Mouse (Mus musculus) MEL (cell line): Measurements from ENCODE around the gene Trpm3. TPM values are rescaled to one million over a fixed set of nuclear protein-coding genes. Genes with fewer than 3 reads are reported as not detected.

Experiments used
- DNase-seq: peaks from one replicate; pipeline ENCODE4 v3.0.0; 2011; ENCODE audit warnings: low read depth, low spot score
- H3K27ac ChIP-seq: 2 replicates; pipeline ENCODE4 v1.5.1; 2012; ENCODE audit warnings: low read depth, mild to moderate bottlenecking, control low read depth, low read length, moderate library complexity; ENCODE audit not compliant: control insufficient read depth
- H3K27me3 ChIP-seq, 2 experiments: fragments of 150-350 bp in 1 of 2; sonication (generic) in 1 of 2; 2 replicates each; pipeline ENCODE4 v1.6.1; 2012; ENCODE audit warnings: low read length in 2 of 2, mild to moderate bottlenecking in 2 of 2, improper control_type of control experiment in 1 of 2, moderate library complexity in 1 of 2; ENCODE audit not compliant: insufficient read depth in 2 of 2, control insufficient read depth in 1 of 2
- H3K36me3 ChIP-seq, 2 experiments: 2 replicates each; pipeline ENCODE4 v1.6.1; 2012 to 2014; ENCODE audit warnings: low read length in 2 of 2, improper control_type of control experiment in 1 of 2, inconsistent platforms in 1 of 2, mild to moderate bottlenecking in 1 of 2; ENCODE audit not compliant: insufficient read depth in 2 of 2, control insufficient read depth in 1 of 2
- H3K4me1 ChIP-seq, 2 experiments: fragments of 150-350 bp in 1 of 2; sonication (generic) in 1 of 2; 2 replicates each; pipeline ENCODE4 v1.6.1; 2012; ENCODE audit warnings: low read length in 2 of 2, improper control_type of control experiment in 1 of 2, mild to moderate bottlenecking in 1 of 2; ENCODE audit not compliant: insufficient read depth in 2 of 2, control insufficient read depth in 1 of 2
- H3K4me3 ChIP-seq, 2 experiments: fragments of 150-350 bp in 1 of 2; sonication (generic) in 1 of 2; 2 replicates each; pipeline ENCODE4 v1.5.1; 2012; ENCODE audit warnings: low read depth in 2 of 2, low read length in 2 of 2, mild to moderate bottlenecking in 2 of 2, moderate library complexity in 2 of 2, control low read depth in 1 of 2, improper control_type of control experiment in 1 of 2; ENCODE audit not compliant: control insufficient read depth in 1 of 2, insufficient read depth in 1 of 2
- H3K79me2 ChIP-seq: 2 replicates; pipeline ENCODE4 v1.6.1; 2012; ENCODE audit warnings: mild to moderate bottlenecking, low read length, moderate library complexity; ENCODE audit not compliant: control insufficient read depth, poor library complexity, insufficient read depth
- H3K9ac ChIP-seq: 2 replicates; pipeline ENCODE4 v1.6.1; 2012; ENCODE audit warnings: low read depth, mild to moderate bottlenecking, control low read depth, low read length, moderate library complexity; ENCODE audit not compliant: control insufficient read depth, poor library complexity, severe bottlenecking
- H3K9me3 ChIP-seq: fragments of 150-350 bp; sonication (generic); replicated peaks from 2 replicates; pipeline ENCODE4 v1.6.1; 2012; ENCODE audit warnings: mild to moderate bottlenecking, low read length, improper control_type of control experiment, moderate library complexity; ENCODE audit not compliant: insufficient read depth
- BHLHE40 ChIP-seq: IDR thresholded peaks from 2 replicates; pipeline ENCODE4 v1.6.1; 2012; ENCODE audit warnings: low read depth, mild to moderate bottlenecking, inconsistent platforms, low read length, improper control_type of control experiment, borderline replicate concordance
- CTCF ChIP-seq, 3 experiments: IDR thresholded peaks in 2 of 3; conservative IDR thresholded peaks in 1 of 3; 2 replicates each; pipeline ENCODE4 v1.5.1; 2011 to 2012; ENCODE audit warnings: low read length in 3 of 3, low read depth in 2 of 3, mild to moderate bottlenecking in 2 of 3, improper control_type of control experiment in 1 of 3, inconsistent platforms in 1 of 3, mixed read lengths in 1 of 3, moderate library complexity in 1 of 3; ENCODE audit not compliant: control insufficient read depth in 1 of 3, insufficient read depth in 1 of 3, poor library complexity in 1 of 3, severe bottlenecking in 1 of 3
- E2F4 ChIP-seq: IDR thresholded peaks from 2 replicates; pipeline ENCODE4 v1.6.1; 2011; ENCODE audit warnings: low read depth, low read length, improper control_type of control experiment, borderline replicate concordance
- ELF1 ChIP-seq: IDR thresholded peaks from 2 replicates; pipeline ENCODE4 v1.6.1; 2014; ENCODE audit warnings: low read depth, mild to moderate bottlenecking, inconsistent platforms, low read length, improper control_type of control experiment, moderate library complexity
- ETS1 ChIP-seq: IDR thresholded peaks from 2 replicates; pipeline ENCODE4 v1.6.1; 2012; ENCODE audit warnings: low read depth, mild to moderate bottlenecking, inconsistent platforms, low read length, improper control_type of control experiment, moderate library complexity
- HCFC1 ChIP-seq: IDR thresholded peaks from 2 replicates; pipeline ENCODE4 v1.6.1; 2012; ENCODE audit warnings: low read depth, mild to moderate bottlenecking, inconsistent platforms, low read length, improper control_type of control experiment, moderate library complexity
- KAT2A ChIP-seq: conservative IDR thresholded peaks from 2 replicates; pipeline ENCODE4 v1.6.1; 2012; ENCODE audit warnings: low read depth, low read length, improper control_type of control experiment, inconsistent platforms
- MAX ChIP-seq: IDR thresholded peaks from 2 replicates; pipeline ENCODE4 v1.6.1; 2011; ENCODE audit warnings: low read length, improper control_type of control experiment
- MEF2A ChIP-seq: IDR thresholded peaks from 2 replicates; pipeline ENCODE4 v1.6.1; 2014; ENCODE audit warnings: low read depth, mild to moderate bottlenecking, inconsistent platforms, low read length, improper control_type of control experiment; ENCODE audit not compliant: poor library complexity, insufficient replicate concordance, severe bottlenecking; ENCODE audit errors: extremely low read depth
- MXI1 ChIP-seq: IDR thresholded peaks from 2 replicates; pipeline ENCODE4 v1.6.1; 2011; ENCODE audit warnings: mild to moderate bottlenecking, low read depth, low read length, improper control_type of control experiment
- MYB ChIP-seq: IDR thresholded peaks from 2 replicates; pipeline ENCODE4 v1.6.1; 2011; ENCODE audit warnings: mild to moderate bottlenecking, low read depth, low read length, improper control_type of control experiment
- NRF1 ChIP-seq: IDR thresholded peaks from 2 replicates; pipeline ENCODE4 v1.6.1; 2014; ENCODE audit warnings: low read depth, mild to moderate bottlenecking, inconsistent platforms, low read length, improper control_type of control experiment, moderate library complexity; ENCODE audit not compliant: poor library complexity, insufficient read depth, severe bottlenecking
- POLR2AphosphoS2 ChIP-seq: IDR thresholded peaks from 2 replicates; pipeline ENCODE4 v1.6.1; 2011; ENCODE audit warnings: low read length, improper control_type of control experiment
- POLR2AphosphoS5 ChIP-seq: IDR thresholded peaks from 2 replicates; pipeline ENCODE4 v1.6.1; 2012; ENCODE audit warnings: low read depth, borderline replicate concordance, mild to moderate bottlenecking, inconsistent platforms, low read length, moderate library complexity, mixed read lengths
- RCOR1 ChIP-seq: IDR thresholded peaks from 2 replicates; pipeline ENCODE4 v1.6.1; 2012; ENCODE audit warnings: low read depth, mild to moderate bottlenecking, inconsistent platforms, low read length, improper control_type of control experiment
- SMC3 ChIP-seq: IDR thresholded peaks from 2 replicates; pipeline ENCODE4 v1.6.1; 2011; ENCODE audit warnings: low read depth, low read length, improper control_type of control experiment
- TCF12 ChIP-seq: IDR thresholded peaks from 2 replicates; pipeline ENCODE4 v1.6.1; 2014; ENCODE audit warnings: low read depth, mild to moderate bottlenecking, inconsistent platforms, low read length, improper control_type of control experiment, moderate library complexity
- USF1 ChIP-seq: IDR thresholded peaks from 2 replicates; pipeline ENCODE4 v1.6.1; 2014; ENCODE audit warnings: low read depth, mild to moderate bottlenecking, inconsistent platforms, low read length, improper control_type of control experiment, moderate library complexity
- ZKSCAN1 ChIP-seq: IDR thresholded peaks from 2 replicates; pipeline ENCODE4 v1.6.1; 2012; ENCODE audit warnings: low read depth, mild to moderate bottlenecking, inconsistent platforms, low read length, improper control_type of control experiment, moderate library complexity
- ZMIZ1 ChIP-seq: IDR thresholded peaks from 2 replicates; pipeline ENCODE4 v1.6.1; 2012; ENCODE audit warnings: low read depth, mild to moderate bottlenecking, inconsistent platforms, low read length, improper control_type of control experiment, moderate library complexity
- ZNF384 ChIP-seq: IDR thresholded peaks from 2 replicates; pipeline ENCODE4 v1.6.1; 2012; ENCODE audit warnings: low read depth, mild to moderate bottlenecking, inconsistent platforms, low read length, improper control_type of control experiment
- polyA plus RNA-seq, 2 experiments: library from polyadenylated mRNA; stranded (reverse) in 1 of 2; unstranded in 1 of 2; fragments of >175 nt in 1 of 2; fragments of >200 nt in 1 of 2; gene quantifications; 2 replicates each; pipeline versions ENCODE4 v1.2.1 to v1.2.4; 2012; ENCODE audit warnings: low replicate concordance in 2 of 2, low read depth in 1 of 2; ENCODE audit not compliant: insufficient read length in 2 of 2, insufficient read depth in 1 of 2, missing spikeins in 1 of 2
- total RNA-seq: library from RNA; depleted of rRNA; stranded (reverse); fragments of 300-350 nt; gene quantifications from 2 replicates; pipeline ENCODE4 v1.2.3, GENCODE M21; 2012

Trpm3 gene
- total and polyA plus RNA-seq, 3 experiments, result not detected

GRCm38 (mm10) chr19:22437207-22437606, 298.4 kb downstream of the Trpm3 start:
- no peaks in the 10 kb centered on the region for H3K27me3 ChIP-seq
- no peaks in the 10 kb centered on the region for H3K4me1 ChIP-seq
- H3K36me3 ChIP-seq, result no peaks in the 10 kb centered on the region
- no peaks in the 10 kb centered on the region for H3K9me3 ChIP-seq
- TF ChIP-seq USF1 (no peak), ZKSCAN1 (no peak), ZNF384 (no peak)
- TF ChIP-seq, all 39 proteins: peak for 0
- no peak overlapping the region for H3K27ac ChIP-seq
- no peak overlapping the region for H3K9ac ChIP-seq
- DNase-seq, result no peak
- no peak overlapping the region for H3K4me3 ChIP-seq
- H3K79me2 ChIP-seq, result no peaks in the 10 kb centered on the region

- no peak for TF ChIP-seq E2F4
- TF ChIP-seq NRF1, result no peak
- TF ChIP-seq MYB, result no peak
- no peak for TF ChIP-seq KAT2A
- TF ChIP-seq BHLHE40, result no peak
- no peak for TF ChIP-seq ZMIZ1
- TF ChIP-seq POLR2AphosphoS2, result no peak
- no peak for TF ChIP-seq MAX
- TF ChIP-seq RCOR1, result no peak
- TF ChIP-seq MXI1, result no peak
- TF ChIP-seq USF1, result no peak
- no peak for TF ChIP-seq TCF12
- no peak for TF ChIP-seq HCFC1
- no peak for TF ChIP-seq ELF1
- TF ChIP-seq SMC3, result no peak
- TF ChIP-seq CTCF (IDR thresholded peaks at IDR 0.05 in 2 of 3, conservative IDR thresholded peaks at IDR 0.05 in 1 of 3; ENCODE audit: control insufficient read depth in 1 of 3, insufficient read depth in 1 of 3, low read depth in 2 of 3, low read length in 3 of 3, poor library complexity in 1 of 3, severe bottlenecking in 1 of 3), result no peak
- no peak for TF ChIP-seq ETS1
- TF ChIP-seq POLR2AphosphoS5, result no peak
- no peak for TF ChIP-seq MEF2A
- TF ChIP-seq, all 39 proteins: peak for 0
- Histone ChIP-seq H3K9ac (no peak overlapping the region), H3K4me1 (no peaks in the 10 kb centered on the region), H3K27me3 (no peaks in the 10 kb centered on the region), H3K9me3 (no peaks in the 10 kb centered on the region), H3K4me3 (no peak overlapping the region), H3K79me2 (no peaks in the 10 kb centered on the region), H3K36me3 (no peaks in the 10 kb centered on the region), H3K27ac (no peak overlapping the region)
- no peak for DNase-seq
These were observed 308.8 kb downstream of the Trpm3 start for GRCm38 (mm10) chr19:22447418-22448339.
